Mouse (Mus musculus): ENCODE measurements at regions not wholly inside any gene's neighbourhood (a gene's known extent, or its start where the extent isn't known, plus 50 kb on each side); places are given as distances from the start of the nearest gene placed in this dataset.

DNA sequence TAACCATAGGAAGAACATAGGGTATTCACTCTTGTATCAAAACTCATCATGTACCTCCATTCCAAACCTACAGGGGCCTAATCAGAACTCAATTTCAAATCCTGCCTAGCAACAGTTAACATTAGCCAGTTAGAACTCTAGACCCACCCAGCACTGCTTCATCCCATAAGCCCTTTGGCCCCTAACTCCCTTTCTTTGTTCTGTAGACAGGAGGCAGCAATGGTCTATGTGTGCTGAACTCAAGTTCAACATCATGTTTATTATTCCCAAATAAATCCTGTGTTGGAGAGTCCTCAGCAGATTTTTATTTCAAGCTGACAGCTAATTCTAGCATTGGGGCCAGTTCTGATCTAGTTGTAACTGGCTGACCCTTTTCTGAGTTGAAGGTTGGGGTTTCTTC, 112.2 kb downstream of the Ipo8 start:
- DNase-seq = no peak

- no peak for DNase-seq
Observed at GRCm38 (mm10) chr6:148710406-148710805, 120.9 kb downstream of the Ipo8 start.

GRCm38 (mm10) chr6:148708389-148708788, 122.9 kb downstream of the Ipo8 start:
- DNase-seq = no peak

DNA sequence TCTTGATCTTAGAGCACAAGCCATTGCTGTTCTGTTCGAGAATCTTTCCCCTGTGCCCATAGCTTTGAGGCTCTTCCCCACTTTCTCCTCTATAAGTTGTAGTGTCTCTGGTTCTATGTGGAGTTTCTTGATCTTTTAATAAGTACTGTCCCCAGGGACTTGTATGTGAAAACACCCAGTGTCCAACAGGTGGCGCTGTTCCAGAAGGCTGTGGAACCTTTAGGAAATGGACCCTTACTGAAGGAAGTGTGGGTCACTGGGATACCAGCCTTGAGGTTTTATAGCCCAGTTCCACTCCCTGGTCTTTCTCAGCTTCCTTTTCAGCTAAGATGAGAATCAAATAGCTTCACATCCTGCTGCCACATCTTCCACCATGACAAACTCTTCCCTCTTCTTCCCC, 125.6 kb downstream of the Ipo8 start:
- DNase-seq = peak; percentile 11

GRCm38 (mm10) chr6:148693329-148693728, 137.9 kb downstream of the Ipo8 start:
- no peak for DNase-seq

GRCm38 (mm10) chr6:148687770-148688169, 143.5 kb downstream of the Ipo8 start:
- peak; percentile 41 for DNase-seq

- DNase-seq = no peak
Observed at GRCm38 (mm10) chr6:148660152-148660551, 171.1 kb downstream of the Ipo8 start.

- no peak for DNase-seq
Observed at GRCm38 (mm10) chr6:148653216-148653615, 178.1 kb downstream of the Ipo8 start.

- DNase-seq = no peak
Observed at GRCm38 (mm10) chr6:148652434-148652833, 178.8 kb downstream of the Ipo8 start.

DNA sequence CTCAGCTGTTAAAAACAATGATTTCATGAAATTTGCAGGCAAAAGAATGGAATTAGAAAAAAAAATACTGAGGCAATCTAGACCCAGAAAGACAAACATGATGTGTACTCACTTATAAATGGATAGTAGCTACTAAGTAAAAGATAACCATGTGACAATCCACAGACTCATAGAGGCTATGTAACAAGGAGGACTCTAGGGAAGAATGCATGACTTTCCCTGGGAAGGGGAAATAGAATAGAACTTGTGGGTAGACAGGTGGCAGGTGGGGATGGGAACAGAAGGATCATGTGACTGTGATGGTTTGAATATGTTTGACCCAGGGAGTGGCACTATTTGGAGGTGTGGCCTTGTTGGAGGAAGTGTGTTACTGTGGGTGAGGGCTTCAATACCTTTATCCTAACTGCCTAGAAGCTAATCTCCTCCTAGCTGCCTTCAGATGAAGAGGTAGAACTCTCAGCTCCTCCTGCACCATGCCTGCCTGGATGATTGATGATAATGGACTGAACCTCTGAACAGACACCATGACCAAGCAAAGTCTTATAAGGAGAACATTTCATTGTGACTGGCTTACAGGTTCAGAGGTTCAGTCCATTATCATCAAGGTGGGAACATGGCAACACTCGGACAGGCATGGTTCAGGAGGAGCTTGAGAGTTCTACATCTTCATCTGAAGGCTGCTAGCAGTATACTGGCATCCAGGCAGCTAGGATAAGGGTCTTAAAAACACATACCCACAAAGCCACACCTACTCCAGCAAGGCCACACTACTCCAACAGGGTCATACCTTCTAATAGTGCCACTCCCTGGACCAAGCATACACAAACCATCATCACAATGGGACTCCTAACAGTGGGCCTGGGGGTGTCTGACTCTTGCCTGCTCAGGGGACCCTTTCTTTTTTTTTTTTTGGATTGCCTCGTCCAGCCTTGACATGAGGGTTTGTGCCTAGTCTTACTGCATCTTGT, 183.6 kb downstream of the Ipo8 start:
- no peak for DNase-seq

DNA sequence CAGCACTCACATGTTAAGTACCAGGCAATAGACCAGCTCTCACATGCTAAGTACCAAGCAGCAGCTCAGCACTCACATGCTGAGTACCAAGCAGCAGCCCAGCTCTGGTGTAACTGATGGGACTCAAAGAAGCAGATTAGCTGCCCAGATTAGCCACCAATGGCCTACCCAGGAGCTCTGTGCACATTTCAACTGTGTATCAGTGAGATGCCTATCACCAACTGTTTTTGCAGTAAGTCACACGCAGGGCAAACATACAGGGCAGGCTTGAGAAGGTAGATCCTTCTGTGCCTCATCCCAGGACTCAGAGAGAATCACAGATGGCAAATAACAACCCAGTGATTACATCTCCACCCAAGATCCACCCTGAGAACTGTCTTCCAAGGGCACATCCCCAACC, 190.7 kb downstream of the Ipo8 start:
- DNase-seq = no peak

DNA sequence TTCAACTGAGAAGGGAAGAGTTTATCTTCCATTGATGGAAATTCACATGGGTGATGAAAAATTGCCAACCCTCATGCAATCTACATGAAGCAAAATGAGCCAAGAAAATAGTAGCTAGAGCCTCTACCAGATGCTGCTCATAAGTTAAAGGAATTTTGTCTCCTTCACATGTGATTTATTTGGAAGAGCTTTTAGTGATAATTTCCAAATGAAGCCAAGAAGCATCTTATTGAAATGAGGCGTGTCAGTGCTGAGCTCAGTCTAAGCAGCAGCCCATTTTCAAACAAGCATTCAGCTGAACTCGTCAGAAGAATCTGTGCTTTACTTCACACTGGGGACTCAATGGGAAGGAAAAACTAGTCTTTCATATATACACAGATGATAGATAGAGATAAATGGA, 190.0 kb upstream of the Tmtc1 start:
- no peak for DNase-seq

DNA sequence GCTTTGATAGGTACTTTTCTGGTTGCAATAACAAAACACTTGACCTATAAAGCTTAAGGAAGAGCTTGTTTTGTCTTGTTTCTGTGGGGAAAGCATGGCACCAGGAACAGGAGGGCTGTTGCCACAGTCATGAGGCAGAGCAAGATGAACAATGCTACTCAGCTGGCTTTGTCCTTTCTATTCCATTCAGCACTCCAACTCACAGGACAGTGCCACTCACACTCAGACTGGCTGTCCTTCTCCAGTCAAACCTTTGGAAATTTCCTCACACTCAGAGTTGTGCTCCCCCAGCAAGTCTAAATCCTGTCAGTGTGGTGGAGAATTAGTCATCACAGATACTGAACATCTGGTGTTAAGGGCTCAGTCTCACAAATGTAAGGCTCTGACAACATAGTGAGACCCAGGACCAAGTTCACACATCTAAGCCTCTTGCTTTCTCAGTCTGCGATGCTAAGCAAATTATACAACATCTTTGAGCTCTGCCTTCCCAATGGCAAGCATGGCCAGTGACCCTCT, 183.0 kb upstream of the Tmtc1 start:
- DNase-seq = no peak

GRCm38 (mm10) chr6:148623119-148623770, 179.1 kb upstream of the Tmtc1 start:
- DNase-seq = no peak

GRCm38 (mm10) chr6:148620034-148620433, 175.8 kb upstream of the Tmtc1 start:
- DNase-seq = no peak

- DNase-seq = no peak
Observed at GRCm38 (mm10) chr6:148615931-148616330, 171.7 kb upstream of the Tmtc1 start.

DNA sequence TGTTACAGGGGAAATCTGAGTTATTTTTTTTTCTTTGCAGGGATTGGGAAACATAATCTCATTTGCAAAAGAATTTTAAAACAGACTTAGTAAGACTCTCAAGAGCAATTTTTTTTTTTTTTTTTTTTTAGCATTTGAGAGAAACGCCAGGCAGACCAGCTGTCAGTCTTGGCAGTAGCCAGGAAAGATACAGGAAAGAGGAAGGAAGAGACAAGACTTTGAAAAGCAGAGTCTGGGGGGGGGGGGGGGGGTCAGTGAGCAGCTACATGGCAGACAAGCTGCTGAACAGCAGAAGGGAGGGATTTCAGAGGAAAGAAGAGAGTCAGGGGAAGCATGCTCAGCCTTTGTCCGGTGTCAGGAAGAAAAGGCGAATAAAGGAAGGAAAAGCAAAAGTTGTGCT, 171.3 kb upstream of the Tmtc1 start:
- DNase-seq = no peak

GRCm38 (mm10) chr6:148608881-148609280, 164.7 kb upstream of the Tmtc1 start:
- DNase-seq = no peak

GRCm38 (mm10) chr6:148605226-148605625, 161.0 kb upstream of the Tmtc1 start:
- no peak for DNase-seq

GRCm38 (mm10) chr6:148604790-148605189, 160.6 kb upstream of the Tmtc1 start:
- no peak for DNase-seq

- no peak for DNase-seq
Observed at GRCm38 (mm10) chr6:148603878-148604277, 159.7 kb upstream of the Tmtc1 start.

DNA sequence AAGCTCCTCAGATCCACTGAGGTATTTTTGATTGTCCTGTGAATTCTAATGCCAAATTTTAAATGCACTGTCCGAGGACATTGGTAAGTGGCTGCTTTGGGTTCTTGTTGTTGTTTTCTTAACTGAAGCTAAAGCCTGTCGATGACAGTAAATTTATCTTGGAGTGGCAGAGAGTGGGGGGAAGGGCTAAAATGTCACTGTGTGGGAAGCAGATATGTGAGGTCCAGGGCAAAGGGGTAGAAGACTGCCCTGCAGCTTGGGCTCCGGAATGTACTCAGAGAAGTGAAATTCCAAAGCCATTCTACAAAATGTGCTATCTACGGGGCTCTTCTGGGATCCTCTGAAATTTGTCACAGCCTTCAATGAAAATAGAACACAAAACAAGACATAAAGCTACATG, 159.3 kb upstream of the Tmtc1 start:
- no peak for DNase-seq

DNA sequence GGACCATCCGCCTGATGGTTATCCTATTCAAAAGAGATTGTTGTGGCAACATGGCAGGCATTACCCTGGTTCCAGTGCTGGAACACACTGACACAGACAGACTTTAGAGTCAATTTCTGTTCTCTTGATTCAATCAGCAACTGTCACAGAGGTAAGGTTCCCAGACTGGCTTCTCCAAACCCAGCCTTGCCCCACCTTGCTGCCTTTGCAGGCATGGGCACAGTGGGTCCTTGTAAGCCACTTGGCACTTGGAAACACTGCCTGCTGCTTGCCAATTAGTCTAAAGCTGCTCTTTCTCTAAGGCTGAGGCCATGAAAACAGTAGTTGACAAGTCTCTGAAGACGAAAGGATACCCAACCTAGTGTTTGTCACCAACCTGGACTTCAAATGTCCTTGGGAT, 158.7 kb upstream of the Tmtc1 start:
- DNase-seq = no peak

DNA sequence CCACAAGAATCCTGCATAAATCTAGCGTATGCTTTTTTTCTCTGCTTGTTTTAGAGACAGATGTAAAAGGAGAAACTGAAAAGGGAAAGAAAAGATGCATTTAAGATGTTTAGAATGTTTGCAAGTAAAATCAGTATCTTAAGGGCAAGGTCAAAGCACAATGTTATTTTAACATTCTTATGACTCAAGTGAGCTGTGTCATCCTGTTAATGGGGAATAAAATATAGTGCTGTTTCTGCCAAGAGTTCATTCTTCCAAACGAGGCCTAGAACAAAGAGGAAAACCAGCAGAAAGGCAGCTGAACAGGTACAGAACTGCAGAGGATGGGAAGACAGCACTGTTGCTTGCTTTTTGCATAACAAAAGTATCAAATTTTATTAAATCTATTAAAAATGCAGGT, 156.7 kb upstream of the Tmtc1 start:
- no peak for DNase-seq
